In the genomic region with DNA sequence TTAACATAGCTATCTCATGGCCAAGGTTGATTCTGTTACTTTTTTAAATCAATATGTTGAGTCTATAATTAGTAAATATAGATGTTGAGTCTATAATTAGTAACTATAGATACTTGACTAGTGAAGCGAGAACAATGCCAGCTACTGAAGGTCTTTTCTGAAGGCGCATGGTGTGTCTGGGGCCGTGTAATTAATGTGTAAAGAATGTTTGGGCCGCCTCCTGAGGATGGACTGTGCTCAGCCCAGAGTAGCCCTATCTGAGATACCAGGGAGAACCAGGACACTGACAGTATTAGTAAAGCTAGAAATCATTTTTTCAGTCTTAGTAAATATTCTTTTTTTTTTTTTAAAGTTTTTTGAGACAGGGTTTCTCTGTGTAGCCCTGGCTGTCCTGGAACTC, we compare ENCODE assay signal across 24 mouse cellular contexts. TPM values are rescaled to one million over a fixed set of nuclear protein-coding genes. Genes with fewer than 3 reads are reported as not detected.
DNase-seq lines count a peak whose midpoint lies in the region; ATAC-seq and TF ChIP-seq lines count a peak whose summit lies in the region.
"Had no signal": no experiment of that assay in that cellular context is flagged by ENCODE, and none has a peak within 500 bp of the region (broad histone marks: within the 10 kb centered on the region; RNA-seq: fewer than 3 reads in every experiment).

No protein-coding gene starts in this region.

- H3K9ac ChIP-seq in kidney, embryonic 15.5 days, result no peak overlapping the region
- H3K9ac ChIP-seq in hindbrain, embryonic 16.5 days (ENCODE audit: low read depth, low read length), result no peak overlapping the region
- H3K9ac ChIP-seq: embryonic facial prominence, embryonic 12.5 days; forebrain, embryonic 13.5 days; forebrain, embryonic 15.5 days had no signal

- no peak for TF ChIP-seq CTCF in kidney, adult 2 months (conservative IDR thresholded peaks at IDR 0.05; ENCODE audit: insufficient read depth, insufficient read length, low read depth, low read length)

- peaks cover 16% of the 10 kb centered on the region for H3K4me1 ChIP-seq in kidney, adult 2 months (ENCODE audit: control insufficient read depth, insufficient read depth, low read length)
- H3K4me1 ChIP-seq in kidney, embryonic 15.5 days, result peaks cover 14% of the 10 kb centered on the region
- H3K4me1 ChIP-seq in hindbrain, embryonic 16.5 days (ENCODE audit: control insufficient read depth, insufficient read depth, low read depth, low read length), result peaks cover 12% of the 10 kb centered on the region

- no peaks in the 10 kb centered on the region for H3K27me3 ChIP-seq in kidney, adult 2 months (replicated peaks; ENCODE audit: control insufficient read depth, insufficient read depth, low read length)
- no peaks in the 10 kb centered on the region for H3K27me3 ChIP-seq in kidney, embryonic 15.5 days
- no peaks in the 10 kb centered on the region for H3K27me3 ChIP-seq in hindbrain, embryonic 16.5 days (replicated peaks; ENCODE audit: control insufficient read depth, insufficient read depth, low read length)
- H3K27me3 ChIP-seq: CH12.LX; embryonic facial prominence, embryonic 12.5 days; forebrain, embryonic 13.5 days; forebrain, embryonic 15.5 days; Patski had no signal

- H3K36me3 ChIP-seq in kidney, adult 2 months (ENCODE audit: control insufficient read depth, insufficient read depth, low read length), result no peaks in the 10 kb centered on the region; the same call in 1 of the 2 replicates
- peaks cover 19% of the 10 kb centered on the region for H3K36me3 ChIP-seq in kidney, embryonic 15.5 days
- H3K36me3 ChIP-seq in hindbrain, embryonic 16.5 days (ENCODE audit: control insufficient read depth, insufficient read depth, low read length), result no peaks in the 10 kb centered on the region

- no peaks in the 10 kb centered on the region for H3K9me3 ChIP-seq in kidney, embryonic 15.5 days (replicated peaks)
- no peaks in the 10 kb centered on the region for H3K9me3 ChIP-seq in hindbrain, embryonic 16.5 days (ENCODE audit: control insufficient read depth, low read length)
- H3K9me3 ChIP-seq: embryonic facial prominence, embryonic 12.5 days; forebrain, embryonic 13.5 days; forebrain, embryonic 15.5 days; G1E had no signal

- no peak for TF ChIP-seq POLR2A in kidney, adult 2 months (IDR thresholded peaks at IDR 0.05; ENCODE audit: low read depth, low read length)

- H3K4me2 ChIP-seq in kidney, embryonic 15.5 days, result no peak overlapping the region
- no peak overlapping the region for H3K4me2 ChIP-seq in hindbrain, embryonic 16.5 days (ENCODE audit: low read length)
- H3K4me2 ChIP-seq: embryonic facial prominence, embryonic 12.5 days; forebrain, embryonic 13.5 days; forebrain, embryonic 15.5 days had no signal

- no peak overlapping the region for H3K27ac ChIP-seq in kidney, adult 2 months (ENCODE audit: insufficient read depth, low read depth, low read length)
- H3K27ac ChIP-seq in kidney, embryonic 15.5 days, result no peak overlapping the region
- no peak overlapping the region for H3K27ac ChIP-seq in hindbrain, embryonic 16.5 days (ENCODE audit: low read depth, low read length)
- H3K27ac ChIP-seq: embryonic facial prominence, embryonic 10.5 days; embryonic facial prominence, embryonic 12.5 days; forebrain, embryonic 13.5 days; forebrain, embryonic 15.5 days had no signal

- H3K4me3 ChIP-seq in kidney, adult 2 months (ENCODE audit: insufficient read depth, low read depth, low read length), result no peak overlapping the region
- H3K4me3 ChIP-seq in kidney, embryonic 15.5 days (replicated peaks), result no peak overlapping the region
- no peak overlapping the region for H3K4me3 ChIP-seq in hindbrain, embryonic 16.5 days (ENCODE audit: low read length)
- H3K4me3 ChIP-seq: embryonic facial prominence, embryonic 10.5 days; embryonic facial prominence, embryonic 12.5 days; forebrain, embryonic 13.5 days; forebrain, embryonic 15.5 days had no signal

- peak; percentile 32 for DNase-seq in kidney, adult 2 months
- peak; percentile 15 to 25 for DNase-seq in kidney, postnatal 36 days
- no peak for DNase-seq in kidney, adult 8-10 months
- peak; percentile 53 for DNase-seq in retina, embryonic 14.5 days (ENCODE audit: low spot score)
- DNase-seq: adrenal gland, adult 8-10 months; adrenal gland, postnatal 14 days; adrenal gland, postnatal 36 days; B cell, adult 2 months; cerebellum, adult 11-12 months; cerebellum, adult 2 months; cerebellum, adult 9-10 months; cerebellum, postnatal 10 days; cerebellum, postnatal 25 days had no signal

- ATAC-seq in kidney, embryonic 15.5 days (replicated peaks; ENCODE audit: low FRiP score), result no peak
- no peak for ATAC-seq in hindbrain, embryonic 16.5 days
- ATAC-seq: activated CD4-positive, CD25-positive, alpha-beta regulatory T cell, adult 4 months; CD4-positive, CD25-positive, alpha-beta regulatory T cell, adult 4 months; forebrain, embryonic 13.5 days; forebrain, embryonic 15.5 days; Patski had no signal

- WGBS in kidney, adult 2 months, result 45% methylated on average over 4 of the region's 4 CpGs
- WGBS in kidney, embryonic 15.5 days, result 65% methylated on average over 4 of the region's 4 CpGs
- WGBS in hindbrain, embryonic 16.5 days, result 45% methylated on average over 4 of the region's 4 CpGs

RNA-seq across cellular contexts. Expression of a gene that starts 46.8 kb away (rescaled TPM):
- 14.9 and 16.8 TPM in 2 replicates for polyA plus RNA-seq in kidney, adult 2 months (2012; rRNA removed)
- polyA plus RNA-seq in kidney, embryonic 15.5 days (2015; fragmentation: Nextera tagmentation; extraction: Ambion mirVana), result 10.0 and 10.5 TPM in 2 replicates
- 18.9 and 21.4 TPM in 2 replicates for polyA plus RNA-seq in hindbrain, embryonic 16.5 days (2015; fragmentation: Nextera tagmentation; extraction: Ambion mirVana)

Comparison
In these comparisons a context has a peak if more than half of its experiments do, and no peak if none do; other contexts are left out.
1. DNase-seq: peak in kidney, adult 2 months (single experiment), kidney, postnatal 36 days (2 of 2) and retina, embryonic 14.5 days (single experiment); none in kidney, adult 8-10 months (0 of 2).